Mouse (Mus musculus) lung, postnatal 10 days (tissue): Measurements from ENCODE around the gene Slamf7.
"Not testable (repeated sequence)": the region's sequence is repeated elsewhere in the genome, so short reads cannot be mapped to it uniquely, and the experiment has no call there.

ENCODE experiments used
- DNase-seq: peaks from one replicate; pipeline ENCODE4 v3.0.0; 2021

Slamf7 gene

DNA sequence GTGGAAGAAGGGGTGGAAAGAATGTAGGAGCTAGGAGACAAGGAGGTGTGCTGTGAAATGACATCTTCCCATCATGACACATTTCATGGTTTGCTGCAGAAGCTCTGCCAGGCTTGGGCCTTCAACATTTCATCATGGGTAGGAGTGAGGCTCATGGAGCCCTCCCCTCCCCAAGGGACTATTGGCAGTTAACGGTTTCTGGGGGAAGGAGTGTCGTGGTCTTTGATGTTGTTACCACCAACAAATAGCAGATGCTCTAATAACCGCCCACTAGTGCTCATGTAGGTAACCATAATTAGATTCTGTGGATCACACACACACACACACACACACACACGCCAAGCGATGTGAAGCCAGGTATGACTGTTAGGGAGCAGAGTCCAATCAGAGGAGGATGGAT is at the start of gene Slamf7:
Gene Slamf7 (minus strand): TSS at position 302 of the 400 bp plus-strand sequence.
- no peak for DNase-seq

DNA sequence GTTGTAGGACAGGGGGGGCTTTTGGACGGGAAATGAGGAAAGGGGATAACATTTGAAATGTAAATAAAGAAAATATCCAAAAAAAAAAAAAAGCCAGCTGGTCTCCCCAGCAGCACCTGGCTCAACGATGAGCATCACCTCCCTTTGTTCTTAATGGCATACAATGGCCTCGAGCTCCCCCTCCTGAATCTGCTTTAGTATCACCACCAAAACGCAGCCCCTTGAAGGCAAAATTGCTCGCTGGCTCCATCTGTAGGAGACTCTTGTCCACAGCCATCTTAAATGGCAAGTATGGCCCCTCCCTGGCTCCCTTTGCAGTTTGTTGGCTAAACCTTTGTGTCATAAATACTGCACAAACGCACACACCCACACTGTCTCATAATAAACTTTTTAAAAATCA is 46.1 kb upstream of the Slamf7 start:
- DNase-seq = peak; percentile 23

DNA sequence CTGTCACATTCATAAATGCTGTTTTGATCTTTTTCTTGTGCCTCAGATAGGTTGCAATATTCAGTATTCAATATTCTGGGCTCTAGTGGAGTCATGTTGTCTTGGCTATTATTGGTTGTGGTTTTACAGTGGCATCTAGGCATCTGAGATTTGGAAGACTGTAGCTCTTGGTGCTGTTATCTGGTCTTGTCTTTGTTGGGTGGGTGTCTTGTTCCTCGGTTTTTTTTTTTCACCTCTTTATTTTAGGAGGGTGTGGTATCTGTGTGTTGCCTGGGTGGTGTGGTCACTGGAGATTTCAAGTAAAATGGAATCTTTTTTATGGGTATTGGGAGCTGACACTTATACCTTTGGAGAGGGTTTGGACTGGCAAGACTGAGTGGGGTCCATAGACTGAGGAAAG is 41.1 kb upstream of the Slamf7 start:
- DNase-seq = no peak

DNA sequence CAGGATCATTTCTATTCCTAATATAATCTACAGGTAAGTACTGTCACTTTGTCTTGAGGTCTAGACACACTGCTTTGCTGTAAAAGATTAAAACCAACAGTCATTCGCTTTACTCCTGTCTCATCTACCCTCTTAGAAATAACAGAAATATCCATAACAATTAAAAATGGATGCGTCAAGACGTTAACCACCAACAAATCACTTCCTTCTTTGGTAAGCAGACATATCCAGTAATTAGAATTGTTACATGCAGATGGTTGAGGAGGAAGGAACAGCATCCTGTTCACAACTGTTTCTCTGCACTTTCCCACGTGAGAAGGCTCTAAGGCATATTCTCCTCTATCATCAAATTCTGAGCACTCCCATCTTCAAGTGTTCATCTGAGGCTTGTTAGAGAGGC is 34.5 kb upstream of the Slamf7 start:
- DNase-seq = no peak

DNA sequence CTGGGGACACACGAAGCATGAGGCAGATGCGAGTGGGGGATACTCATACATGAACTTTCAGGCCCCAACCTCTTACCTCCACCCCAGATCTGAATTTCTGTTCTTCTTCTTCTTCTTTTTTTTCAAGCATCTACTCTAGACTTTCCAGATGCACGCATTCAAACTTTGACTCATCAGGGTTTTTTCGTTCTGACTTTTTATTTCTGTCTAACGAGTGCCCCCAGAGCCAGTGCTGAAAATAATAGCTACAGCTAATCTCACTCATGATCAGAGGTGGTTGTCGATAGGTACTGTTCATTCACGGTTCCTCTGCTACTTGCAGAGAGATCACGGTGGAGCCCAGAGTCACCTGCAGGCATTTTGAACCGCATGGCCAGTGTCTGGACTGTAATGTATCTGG is 32.1 kb upstream of the Slamf7 start:
- no peak for DNase-seq

DNA sequence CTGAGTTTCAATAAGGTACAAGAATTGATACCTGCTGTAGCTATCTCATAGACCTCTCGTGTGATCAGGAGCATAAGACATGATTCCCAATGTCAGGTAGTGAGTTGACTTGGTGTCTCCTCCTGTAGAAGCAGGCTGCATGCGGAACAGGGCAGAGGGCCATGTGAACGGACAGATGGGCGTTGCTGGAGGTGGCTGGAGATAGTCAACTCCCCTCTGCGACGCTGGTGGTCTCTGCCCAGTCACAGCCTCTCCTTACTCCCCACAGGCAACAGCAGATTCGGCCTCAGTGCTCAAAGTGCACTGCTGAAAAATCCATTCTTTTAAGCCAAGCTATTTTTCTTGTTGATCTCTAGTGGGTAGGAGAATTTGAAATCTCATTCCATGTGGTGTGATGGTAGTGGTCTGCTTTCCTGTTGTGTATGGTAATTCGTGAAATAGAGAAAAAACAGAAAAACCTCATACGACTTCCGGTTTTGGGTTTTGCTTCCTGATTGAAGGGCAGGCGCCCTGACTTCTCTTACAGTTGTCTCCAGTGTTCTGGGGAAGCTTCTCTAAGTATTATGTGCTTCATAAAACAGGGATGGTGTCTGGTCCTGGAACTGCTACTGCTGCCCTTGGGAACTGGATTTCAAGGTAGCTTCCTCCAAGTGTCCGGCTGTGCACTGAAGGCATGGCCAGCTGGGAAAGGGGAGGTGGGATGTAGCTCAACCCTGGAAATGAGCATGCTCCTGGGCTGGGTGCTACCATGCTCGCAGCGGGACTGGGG is 28.9 kb upstream of the Slamf7 start, which contains the start of gene Cd48:
Gene Cd48 (plus strand): TSS at position 479 of the 769 bp plus-strand sequence.
- DNase-seq = no peak

DNA sequence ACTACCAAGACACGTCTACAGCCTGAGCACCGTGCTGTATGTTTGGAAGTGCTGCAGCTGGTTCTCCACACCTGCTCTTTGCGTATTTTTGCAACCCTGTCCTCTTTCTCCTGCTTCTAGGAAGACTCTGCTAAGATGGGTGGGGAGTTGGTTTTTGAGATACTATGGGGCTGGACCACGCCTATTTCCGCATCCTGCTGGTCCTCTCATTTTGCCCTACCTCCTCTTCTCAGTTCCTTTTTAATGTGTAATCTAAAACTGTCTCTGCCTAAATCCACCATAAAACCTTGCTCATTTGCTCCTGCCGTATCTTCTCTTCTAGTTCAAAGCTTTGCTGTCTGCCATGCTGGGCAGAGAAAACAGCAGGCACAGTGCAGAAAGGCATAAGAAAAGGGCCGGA is 28.2 kb upstream of the Slamf7 start:
- no peak for DNase-seq

DNA sequence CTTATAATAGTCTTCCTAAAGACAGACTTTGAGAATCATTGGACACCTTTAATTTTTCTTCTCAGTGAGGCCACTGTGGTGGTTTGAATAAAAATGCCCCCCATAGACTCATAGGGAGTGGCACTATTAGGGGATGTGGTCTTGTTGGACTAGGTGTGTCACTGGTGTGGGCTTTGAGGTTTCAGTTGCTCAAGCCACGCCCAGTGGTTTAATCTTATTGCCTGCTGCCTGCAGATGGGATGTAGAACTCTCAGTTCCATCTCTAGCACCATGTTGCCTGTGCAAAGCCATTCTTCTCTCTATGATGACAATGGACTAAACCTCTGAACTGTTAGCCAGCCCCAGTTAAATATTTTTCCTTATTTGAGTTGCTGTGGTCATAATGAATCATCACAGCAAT is 24.9 kb upstream of the Slamf7 start:
- DNase-seq = no peak

DNA sequence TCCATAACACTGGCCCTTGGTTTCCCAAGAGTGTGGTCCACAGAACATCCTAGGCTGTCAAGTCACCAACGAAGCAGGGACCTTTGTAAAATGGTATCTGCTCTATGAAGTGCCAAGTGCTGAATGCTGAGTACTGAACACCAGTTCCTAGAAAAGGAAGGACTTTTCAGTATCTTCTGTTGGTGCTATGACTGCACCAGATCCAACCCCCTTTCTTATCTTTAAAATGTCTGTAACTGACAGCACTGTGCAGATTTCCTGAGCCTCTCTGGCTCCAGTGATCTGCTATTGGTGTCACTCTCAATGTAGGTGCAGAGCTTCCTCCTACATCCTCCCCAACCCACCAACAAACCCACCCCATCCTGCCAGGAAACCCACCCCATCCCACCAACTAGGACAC is 21.6 kb upstream of the Slamf7 start:
- no peak for DNase-seq

DNA sequence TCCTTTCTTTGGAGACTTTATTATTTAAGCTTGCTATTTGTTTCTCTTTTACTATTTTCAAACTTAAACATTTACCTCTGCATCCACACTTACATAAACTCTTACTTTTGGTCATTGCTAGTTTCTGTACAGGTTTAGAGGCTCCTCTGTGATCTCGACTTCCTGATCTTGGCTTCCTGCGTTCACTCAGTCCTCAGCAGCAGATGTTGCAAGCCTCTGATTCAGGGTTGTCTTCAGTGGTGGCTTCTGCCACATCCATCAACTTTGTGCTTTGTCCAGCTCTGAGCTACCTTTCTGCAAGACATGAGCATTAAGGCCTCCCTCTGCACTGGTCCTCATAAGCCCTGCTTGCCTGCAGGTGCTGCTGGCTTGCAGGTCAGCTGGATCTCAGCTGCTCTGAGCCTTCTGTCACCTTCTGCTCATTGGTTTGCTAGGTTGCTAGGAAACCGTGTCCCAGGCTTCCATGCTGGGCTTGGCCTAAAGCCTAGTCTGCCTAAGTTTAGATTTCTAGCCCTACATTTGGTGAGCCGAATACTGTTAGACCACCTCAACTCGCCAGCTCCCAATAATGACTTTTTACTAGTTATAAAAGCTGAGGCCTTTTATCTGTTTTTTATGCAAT is 20.1 kb upstream of the Slamf7 start:
- no peak for DNase-seq

DNA sequence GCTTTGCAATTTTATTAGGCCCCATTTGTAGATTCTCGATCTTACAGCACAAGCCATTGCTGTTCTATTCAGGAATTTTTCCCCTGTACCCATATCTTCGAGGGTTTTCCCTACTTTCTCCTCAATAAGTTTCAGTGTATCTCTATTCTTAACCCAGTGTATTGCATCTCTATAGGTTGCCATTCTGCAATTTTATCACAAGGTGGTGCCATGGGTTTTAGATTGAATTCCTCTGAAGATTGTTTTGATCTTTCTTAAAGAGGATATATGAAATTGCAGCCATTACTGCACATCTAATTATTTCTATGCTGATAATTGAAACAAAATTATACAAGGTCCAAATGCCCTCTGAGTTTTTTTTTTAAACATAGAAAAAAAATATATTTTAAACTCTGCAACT is 19.6 kb upstream of the Slamf7 start:
- DNase-seq = not testable (repeated sequence)

DNA sequence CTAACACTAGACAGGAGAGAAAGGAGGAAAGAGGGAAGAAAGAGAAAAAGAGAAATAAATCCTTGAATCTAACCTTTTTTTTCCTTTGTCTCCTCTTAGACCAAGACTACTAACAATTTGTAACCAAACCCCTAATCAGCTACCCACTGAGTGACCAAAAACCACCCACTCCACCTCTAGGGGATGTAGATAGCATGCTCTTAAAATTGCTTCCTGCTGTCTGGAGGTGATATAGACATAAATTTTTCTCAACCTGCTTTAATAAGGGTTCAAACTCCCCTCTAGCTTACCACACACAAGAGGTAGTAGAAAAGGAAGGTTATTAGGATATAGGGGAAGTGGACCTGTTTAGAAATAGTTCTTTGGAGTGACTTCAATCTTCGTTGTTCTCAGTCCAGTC is 14.3 kb upstream of the Slamf7 start:
- DNase-seq = no peak

DNA sequence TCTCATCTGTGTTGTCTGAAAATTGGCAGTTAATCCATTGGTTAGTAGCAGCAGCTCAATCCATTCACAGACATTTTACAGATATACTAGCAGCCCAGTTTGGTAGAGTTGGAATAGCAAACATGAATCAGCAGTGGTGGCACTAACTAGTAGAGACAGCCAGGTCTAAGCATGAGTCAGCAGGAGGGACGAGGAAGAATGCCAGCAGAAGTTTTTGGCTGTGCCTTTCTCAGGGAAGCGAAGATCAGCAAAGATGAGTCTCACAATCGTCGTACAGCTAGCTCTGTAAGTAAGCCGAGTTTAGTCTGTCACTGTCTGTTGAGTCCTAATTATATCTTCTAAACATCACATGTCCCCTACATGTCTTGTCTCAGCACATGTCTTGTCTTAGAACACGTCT is 13.5 kb upstream of the Slamf7 start:
- DNase-seq = no peak

DNA sequence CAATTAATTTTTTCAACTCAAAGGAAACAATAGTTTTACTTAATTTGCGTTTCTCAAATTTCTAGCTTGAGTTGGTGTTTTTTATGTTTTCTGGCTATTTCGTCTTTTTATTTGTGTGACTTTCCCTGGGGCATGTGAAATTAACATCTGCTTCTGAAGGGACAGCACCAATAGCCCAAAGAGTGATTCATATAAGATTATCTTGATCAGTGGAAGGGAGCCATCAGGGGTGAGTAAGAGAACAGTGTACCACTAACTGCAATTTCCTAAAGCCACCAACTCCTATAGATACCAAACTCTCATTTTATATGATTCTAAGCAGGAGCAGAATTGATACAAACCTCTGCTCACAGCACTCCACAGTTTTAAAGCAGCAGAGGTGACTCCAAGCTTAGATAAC is 10.9 kb upstream of the Slamf7 start:
- no peak for DNase-seq

DNA sequence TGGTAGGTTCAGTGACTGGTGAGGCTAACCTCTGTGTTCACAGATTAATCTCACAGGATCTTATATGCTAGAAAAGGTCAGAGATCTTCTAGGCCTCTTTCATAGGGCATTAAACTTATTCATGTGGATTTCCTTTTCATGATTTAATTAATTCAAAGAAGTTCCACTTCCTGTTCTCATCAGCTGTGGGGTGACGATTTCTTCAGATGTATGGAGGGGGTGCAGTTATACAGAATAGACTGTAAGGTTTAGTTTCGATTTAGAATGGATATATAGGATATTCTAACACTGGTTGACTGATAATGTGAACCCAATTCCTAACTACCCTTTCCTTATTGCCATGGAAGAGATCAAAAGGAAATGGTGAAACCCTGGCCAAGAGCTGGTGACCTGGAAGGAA is 8.6 kb upstream of the Slamf7 start:
- DNase-seq = no peak

DNA sequence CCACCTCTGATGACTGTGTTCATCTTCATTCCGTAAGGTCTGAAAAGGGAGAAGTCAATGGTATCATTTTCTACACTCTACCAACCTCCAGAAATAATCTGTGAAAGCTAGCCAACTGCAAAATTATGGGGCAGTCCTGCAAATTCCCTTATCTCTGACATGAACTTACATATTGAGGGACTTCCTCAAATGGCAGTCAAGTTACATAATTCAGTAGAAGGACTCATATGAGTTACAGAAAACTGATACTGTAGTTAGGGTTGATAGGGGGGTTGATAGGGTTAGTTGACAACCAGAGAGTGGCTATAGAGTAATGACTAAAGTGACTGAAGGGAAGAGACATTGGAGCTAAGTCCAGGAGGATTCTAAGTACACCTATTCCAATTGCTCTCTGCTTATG is 7.6 kb upstream of the Slamf7 start:
- no peak for DNase-seq

DNA sequence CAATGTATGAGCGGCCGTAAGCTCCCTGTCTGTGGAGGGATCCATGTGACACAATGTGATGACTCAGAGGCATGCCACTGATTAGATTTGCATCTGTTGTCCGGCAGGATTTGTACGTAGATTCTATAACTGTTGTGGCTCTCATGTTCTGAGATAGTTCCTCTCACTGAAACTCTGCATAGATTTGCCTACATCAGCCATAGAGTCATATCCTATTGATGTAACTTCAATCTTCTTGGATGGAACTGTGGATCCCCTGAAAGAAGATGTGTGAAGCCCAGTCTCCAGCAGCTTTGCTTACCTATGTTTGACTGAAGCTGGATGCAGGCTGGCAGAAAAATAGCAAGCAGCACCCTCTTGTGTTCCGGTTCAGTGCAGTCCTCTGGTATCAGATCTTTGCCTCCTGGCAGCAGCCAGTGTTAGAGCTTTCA is 5.7 kb upstream of the Slamf7 start:
- no peak for DNase-seq

DNA sequence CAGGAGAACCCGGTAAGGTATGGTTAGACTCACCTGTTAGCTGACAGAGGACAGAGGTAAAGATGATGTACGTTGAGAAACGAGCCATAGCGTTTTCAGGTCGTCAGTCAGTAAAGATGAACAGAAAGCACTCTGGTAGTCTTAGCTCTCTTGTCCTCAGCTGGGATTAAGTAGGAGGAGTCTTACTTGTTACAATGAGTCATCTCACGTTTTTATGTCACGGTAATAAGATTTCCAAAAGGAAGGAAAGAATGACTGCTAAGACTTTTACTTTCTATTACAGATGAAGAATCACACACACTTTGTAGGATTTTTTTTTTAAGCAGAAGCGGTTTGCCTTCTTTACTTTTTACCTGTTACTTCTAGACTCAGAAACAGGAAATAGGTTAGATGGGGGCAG is 4.0 kb downstream of the Slamf7 start:
- DNase-seq = no peak

DNA sequence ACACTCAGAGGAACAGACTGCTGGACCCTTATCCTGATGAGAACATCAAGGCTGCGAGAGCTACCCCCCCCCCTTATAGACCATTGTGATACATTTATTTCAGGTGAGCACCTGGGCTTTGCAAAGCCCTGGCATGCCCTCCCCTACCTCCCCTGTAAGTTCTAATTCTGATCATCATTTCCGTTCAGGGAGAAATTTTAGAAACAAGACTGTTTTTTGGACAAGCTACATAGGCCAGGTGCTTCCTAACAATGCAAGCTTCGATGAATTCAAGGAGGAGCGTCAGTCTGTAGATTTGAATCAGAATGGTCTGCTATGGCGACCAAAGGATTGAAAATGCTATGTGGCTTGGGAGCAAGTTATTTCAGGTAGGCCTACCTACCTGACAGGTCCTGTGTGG is 5.1 kb downstream of the Slamf7 start:
- DNase-seq = no peak

DNA sequence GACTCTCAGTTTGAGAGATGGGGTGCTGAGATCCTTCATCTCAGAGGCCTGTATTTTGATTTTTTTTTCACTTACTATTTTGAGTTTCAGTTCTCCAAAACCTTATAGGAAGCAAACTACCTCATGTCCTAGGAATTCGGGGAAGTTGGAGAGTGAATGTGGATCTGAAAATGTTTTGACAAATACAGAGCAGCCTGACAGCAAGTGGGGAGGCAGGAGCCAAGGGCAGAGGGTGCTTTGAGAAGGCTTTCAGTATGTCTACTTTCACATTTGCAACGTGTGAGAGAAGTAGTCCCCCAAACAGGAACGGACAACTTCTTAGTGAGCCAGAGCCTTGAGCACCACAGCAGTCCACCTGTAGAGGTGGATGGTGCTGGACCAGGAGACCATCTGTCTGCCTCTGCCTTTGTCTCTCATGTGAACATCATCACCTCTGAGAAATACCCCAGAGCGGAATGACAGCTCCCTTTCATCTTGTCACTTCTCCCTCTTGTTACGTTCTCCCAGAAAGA is 6.3 kb downstream of the Slamf7 start:
- no peak for DNase-seq

DNA sequence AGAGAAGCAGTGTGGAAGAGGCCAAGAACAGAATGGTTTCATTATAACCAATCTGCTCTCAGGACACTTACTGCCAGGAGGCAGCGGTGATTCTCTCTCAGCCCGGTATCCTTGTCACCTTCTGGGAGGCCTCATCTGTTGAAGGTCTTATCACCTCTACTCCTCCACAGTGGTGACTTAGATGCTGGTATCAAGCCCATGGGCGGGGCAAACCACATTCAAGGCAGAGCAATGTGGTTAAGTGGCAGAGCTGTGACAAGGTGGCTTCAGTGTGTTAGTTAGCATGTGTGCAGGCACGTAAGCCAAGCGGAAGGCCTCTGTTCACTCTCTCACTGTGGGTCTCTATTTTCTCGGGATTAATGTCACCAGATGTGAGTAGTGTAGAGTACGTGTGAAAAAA is 9.2 kb downstream of the Slamf7 start:
- no peak for DNase-seq

DNA sequence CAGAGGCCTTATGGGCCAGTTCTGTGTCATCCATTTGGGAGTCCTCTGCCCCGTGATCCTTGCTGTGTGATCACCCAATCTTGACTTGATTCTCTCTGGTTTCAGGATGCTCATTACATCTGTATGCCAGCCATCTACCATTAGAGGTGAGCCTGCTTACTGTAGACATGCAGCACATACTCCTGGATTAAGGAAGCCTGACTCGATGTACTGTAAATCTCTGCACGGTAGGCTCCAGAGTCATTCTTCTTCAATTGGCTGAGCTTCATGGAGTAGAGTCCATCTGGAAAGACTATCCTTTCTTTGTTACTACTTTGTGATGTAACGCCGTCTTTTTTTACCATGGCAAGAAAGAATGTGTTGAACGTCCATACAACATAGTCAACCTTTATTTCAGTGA is 12.0 kb downstream of the Slamf7 start:
- DNase-seq = no peak

DNA sequence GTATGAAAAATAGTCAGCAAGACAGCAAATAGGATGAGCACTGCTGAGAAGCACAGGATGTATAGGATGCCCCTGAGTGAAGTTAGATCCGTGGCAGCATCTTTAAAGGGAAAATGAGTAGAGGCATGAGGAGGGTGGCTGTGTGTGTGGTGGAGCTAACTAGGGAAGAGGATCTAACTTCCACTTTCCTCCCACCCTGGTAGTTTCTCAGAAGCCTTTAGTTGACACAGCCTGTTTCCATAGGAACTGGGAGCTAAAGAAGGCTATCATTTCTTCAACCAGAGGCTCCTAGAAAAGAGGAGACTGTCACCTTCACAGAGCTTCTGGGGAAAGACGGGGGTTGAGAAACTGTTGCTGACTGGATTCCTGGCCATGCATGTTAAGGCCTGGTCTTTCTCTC is 14.1 kb downstream of the Slamf7 start:
- no peak for DNase-seq

DNA sequence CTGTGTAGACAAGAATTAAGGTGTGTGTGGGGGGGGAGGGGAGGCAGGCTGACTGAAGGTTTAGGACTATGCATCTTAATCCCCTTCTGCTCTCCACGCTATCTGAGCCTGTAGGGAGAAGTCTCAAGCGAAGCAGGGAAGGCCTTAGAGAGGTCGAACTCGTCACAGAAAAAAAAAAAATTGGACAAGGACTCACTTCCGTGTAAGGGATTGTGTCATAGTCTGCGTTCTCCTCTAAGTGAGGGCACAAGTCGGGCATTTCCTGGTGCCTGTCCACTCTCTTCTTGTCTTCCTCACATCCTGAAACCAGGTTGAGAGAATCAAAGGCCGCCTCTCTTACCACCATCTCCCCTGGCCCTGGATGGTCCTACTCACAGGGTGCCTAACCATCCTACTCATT is 15.7 kb downstream of the Slamf7 start:
- DNase-seq = no peak

DNA sequence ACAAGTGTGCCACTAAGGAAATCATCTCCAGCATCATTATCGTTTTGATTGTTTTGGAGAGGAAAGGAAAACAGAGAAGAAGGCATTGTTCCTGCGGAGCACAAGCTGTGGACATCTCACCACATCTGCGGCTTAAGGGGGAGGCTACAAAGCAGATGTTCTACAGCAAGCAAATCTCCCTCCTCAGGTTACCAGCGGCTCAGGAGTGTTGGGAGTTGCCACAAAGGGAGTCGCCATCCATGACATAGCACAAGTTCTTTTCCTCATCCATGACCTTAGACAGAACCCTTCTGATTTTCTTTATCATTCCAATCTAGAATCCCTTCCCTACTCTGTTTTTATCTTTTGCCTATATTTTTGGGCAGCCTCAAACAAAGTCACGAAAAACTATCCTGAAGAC is 17.1 kb downstream of the Slamf7 start:
- no peak for DNase-seq
